In genomic region chr19:32486106-32486724, GRCm38 (mm10) we compare ENCODE assay signal across 7 mouse cellular contexts. TPM values are rescaled to one million over a fixed set of nuclear protein-coding genes. Genes with fewer than 3 reads are reported as not detected.
DNase-seq lines count a peak whose midpoint lies in the region; ATAC-seq and TF ChIP-seq lines count a peak whose summit lies in the region.
"Not testable (repeated sequence)": the region's sequence is repeated elsewhere in the genome, so short reads cannot be mapped to it uniquely, and the experiment has no call there.

No protein-coding gene starts in this region.

- H3K36me3 ChIP-seq in embryonic facial prominence, embryonic 12.5 days; heart, adult 2 months (ENCODE audit: control insufficient read depth, insufficient read depth, low read length); kidney, adult 2 months (ENCODE audit: control insufficient read depth, insufficient read depth, low read length); limb, embryonic 13.5 days; midbrain, embryonic 14.5 days (ENCODE audit: control insufficient read depth, insufficient read depth, low read length): not testable (repeated sequence)

- TF ChIP-seq EP300 in heart, adult 2 months (IDR thresholded peaks at IDR 0.05; ENCODE audit: insufficient read depth, low read depth, low read length): not testable (repeated sequence)

- TF ChIP-seq CTCF in heart, adult 2 months (IDR thresholded peaks at IDR 0.05): peak; percentile 71
- peak; percentile 58 for TF ChIP-seq CTCF in kidney, adult 2 months (conservative IDR thresholded peaks at IDR 0.05; ENCODE audit: insufficient read depth, insufficient read length, low read depth, low read length)

- H3K4me3 ChIP-seq in embryonic facial prominence, embryonic 12.5 days: peak overlapping the region; percentile 71
- H3K4me3 ChIP-seq in heart, adult 2 months: peak overlapping the region; percentile 84
- H3K4me3 ChIP-seq in kidney, adult 2 months (ENCODE audit: insufficient read depth, low read depth, low read length): peak overlapping the region; percentile 88
- H3K4me3 ChIP-seq in limb, embryonic 13.5 days: peak overlapping the region; percentile 81
- H3K4me3 ChIP-seq in midbrain, embryonic 14.5 days (replicated peaks; ENCODE audit: low read depth, low read length): peak overlapping the region; percentile 80

- H3K9me3 ChIP-seq in embryonic facial prominence, embryonic 12.5 days; limb, embryonic 13.5 days; midbrain, embryonic 14.5 days (ENCODE audit: control insufficient read depth, low read length): not testable (repeated sequence)

- not testable (repeated sequence) for H3K27me3 ChIP-seq in embryonic facial prominence, embryonic 12.5 days; heart, adult 2 months (ENCODE audit: control insufficient read depth, insufficient read depth, low read length); kidney, adult 2 months (replicated peaks; ENCODE audit: control insufficient read depth, insufficient read depth, low read length); limb, embryonic 13.5 days; midbrain, embryonic 14.5 days (ENCODE audit: control insufficient read depth, insufficient read depth, low read length)

- peak overlapping the region; percentile 88 for H3K27ac ChIP-seq in embryonic facial prominence, embryonic 12.5 days
- peak overlapping the region; percentile 60 for H3K27ac ChIP-seq in heart, adult 2 months
- peak overlapping the region; percentile 55 for H3K27ac ChIP-seq in kidney, adult 2 months (ENCODE audit: insufficient read depth, low read depth, low read length)
- H3K27ac ChIP-seq in limb, embryonic 13.5 days: peak overlapping the region; percentile 88
- peak overlapping the region; percentile 87 for H3K27ac ChIP-seq in midbrain, embryonic 14.5 days (replicated peaks; ENCODE audit: low read depth, low read length)

- ATAC-seq in embryonic facial prominence, embryonic 12.5 days (ENCODE audit: insufficient number of reproducible peaks, insufficient read depth, low FRiP score, low TSS enrichment): peak; percentile 94
- ATAC-seq in limb, embryonic 13.5 days (ENCODE audit: low FRiP score, low read depth): peak; percentile 81
- ATAC-seq in midbrain, embryonic 14.5 days (ENCODE audit: low FRiP score, low TSS enrichment): peak; percentile 84

- intact Hi-C loops in heart, adult 2 months (cut with DNase I): loop anchor here (5.0 kb wide), 2 partner anchors 454 to 514 kb away; no protein-coding TSS in a partner anchor

- under 1% methylated on average over 47 of the region's 47 CpGs for WGBS in embryonic facial prominence, embryonic 12.5 days
- under 1% methylated on average over 47 of the region's 47 CpGs for WGBS in heart, adult 2 months
- WGBS in kidney, adult 2 months: under 1% methylated on average over 47 of the region's 47 CpGs
- WGBS in limb, embryonic 13.5 days: under 1% methylated on average over 47 of the region's 47 CpGs
- WGBS in midbrain, embryonic 14.5 days: under 1% methylated on average over 47 of the region's 47 CpGs

- peak; percentile 61 for DNase-seq in adrenal gland, adult 8-10 months
- peak; percentile 76 to 78 for DNase-seq in heart, adult 2 months
- peak; percentile 83 for DNase-seq in kidney, adult 2 months
- peak; percentile 73 for DNase-seq in midbrain, embryonic 14.5 days
- DNase-seq in spleen, adult 18-20 months: peak; percentile 51 to 63

- not testable (repeated sequence) for TF ChIP-seq POLR2A in heart, adult 2 months (IDR thresholded peaks at IDR 0.05; ENCODE audit: insufficient read depth, low read depth, low read length); kidney, adult 2 months (IDR thresholded peaks at IDR 0.05; ENCODE audit: low read depth, low read length)

- H3K4me1 ChIP-seq in embryonic facial prominence, embryonic 12.5 days: peaks cover 16% of the 10 kb centered on the region
- not testable (repeated sequence) for H3K4me1 ChIP-seq in heart, adult 2 months (ENCODE audit: control insufficient read depth, insufficient read depth, low read length); kidney, adult 2 months (ENCODE audit: control insufficient read depth, insufficient read depth, low read length)
- peaks cover 23% of the 10 kb centered on the region for H3K4me1 ChIP-seq in limb, embryonic 13.5 days
- peaks cover 19% of the 10 kb centered on the region for H3K4me1 ChIP-seq in midbrain, embryonic 14.5 days (ENCODE audit: control insufficient read depth, insufficient read depth, low read length)

- not testable (repeated sequence) for H3K79me2 ChIP-seq in heart, adult 2 months (replicated peaks; ENCODE audit: control insufficient read depth, insufficient read depth, low read length)

- H3K4me2 ChIP-seq in embryonic facial prominence, embryonic 12.5 days (replicated peaks): peak overlapping the region; percentile 75
- H3K4me2 ChIP-seq in limb, embryonic 13.5 days (replicated peaks): peak overlapping the region; percentile 84
- H3K4me2 ChIP-seq in midbrain, embryonic 14.5 days (ENCODE audit: low read length): peak overlapping the region; percentile 62

- peak overlapping the region; percentile 80 for H3K9ac ChIP-seq in embryonic facial prominence, embryonic 12.5 days
- H3K9ac ChIP-seq in heart, adult 2 months (ENCODE audit: low read depth, low read length): peak overlapping the region; percentile 81
- peak overlapping the region; percentile 87 for H3K9ac ChIP-seq in limb, embryonic 13.5 days
- peak overlapping the region; percentile 78 for H3K9ac ChIP-seq in midbrain, embryonic 14.5 days (replicated peaks; ENCODE audit: low read length)

RNA-seq across cellular contexts. Expression of gene Minpp1, which starts 0.6 kb away (rescaled TPM):
- 10 to 100 TPM; 36.3 to 47.2 (median 39.0) TPM for total RNA-seq in adrenal gland, adult 8-10 months (2022)
- polyA plus RNA-seq in embryonic facial prominence, embryonic 12.5 days (2016; fragmentation: Nextera tagmentation; extraction: Ambion mirVana): 75.6 and 78.3 TPM in 2 replicates
- 10 to 100 TPM; 14.2 to 14.3 TPM for total RNA-seq in heart, adult 2 months (2021)
- polyA plus RNA-seq in heart, adult 2 months (2012; rRNA removed): 8.7 and 11.1 TPM in 2 replicates
- polyA plus RNA-seq in kidney, adult 2 months (2012; rRNA removed): 38.2 and 60.2 TPM in 2 replicates
- 81.3 and 82.2 TPM in 2 replicates for polyA plus RNA-seq in limb, embryonic 13.5 days (2015; fragmentation: Nextera tagmentation; extraction: Ambion mirVana)
- polyA plus RNA-seq in midbrain, embryonic 14.5 days (2014; fragmentation: Nextera tagmentation; extraction: Ambion mirVana): 54.3 and 61.8 TPM in 2 replicates

RNA-seq across cellular contexts. Expression of gene Rpl9-ps6, which starts 19.8 kb away (rescaled TPM):
- 10 to 100 TPM; 44.4 to 58.7 (median 53.0) TPM for total RNA-seq in adrenal gland, adult 8-10 months (2022)
- 79.9 and 82.6 TPM in 2 replicates for polyA plus RNA-seq in embryonic facial prominence, embryonic 12.5 days (2016; fragmentation: Nextera tagmentation; extraction: Ambion mirVana)
- total RNA-seq in heart, adult 2 months (2021): 10 to 100 TPM; 27.8 to 28.9 TPM
- 7.4 and 18.5 TPM in 2 replicates for polyA plus RNA-seq in heart, adult 2 months (2012; rRNA removed)
- polyA plus RNA-seq in kidney, adult 2 months (2012; rRNA removed): 8.3 and 9.4 TPM in 2 replicates
- 122 and 136 TPM in 2 replicates for polyA plus RNA-seq in limb, embryonic 13.5 days (2015; fragmentation: Nextera tagmentation; extraction: Ambion mirVana)
- polyA plus RNA-seq in midbrain, embryonic 14.5 days (2014; fragmentation: Nextera tagmentation; extraction: Ambion mirVana): 81.9 and 91.9 TPM in 2 replicates

Comparison
In these comparisons a context has a peak if more than half of its experiments do, and no peak if none do; other contexts are left out.
1. Peak in every context shown above with its lines: DNase-seq, ATAC-seq, H3K4me3 ChIP-seq and H3K27ac ChIP-seq.